Mouse (Mus musculus): Measurements from ENCODE around the gene Tmtc2. TPM values are rescaled to one million over a fixed set of nuclear protein-coding genes. Genes with fewer than 3 reads are reported as not detected.

The Tmtc2 gene
- polyA plus RNA-seq, 1 experiment from 2014 or later: 6.9 TPM

- Histone ChIP-seq H3K27ac (ENCODE audit: low read depth) (no peak overlapping the region), H3K27me3 (ENCODE audit: insufficient read depth, low read length) (no peaks in the 10 kb centered on the region), H3K4me2 (no peak overlapping the region), H3K9ac (no peak overlapping the region), H3K4me1 (ENCODE audit: insufficient read depth) (0 out of 2 replicates have a peak, but pooled peaks cover 3% of the 10 kb centered on the region), H3K4me3 (ENCODE audit: low read depth, low read length) (no peak overlapping the region), H3K36me3 (ENCODE audit: insufficient read depth) (no peaks in the 10 kb centered on the region), H3K9me3 (ENCODE audit: low read depth, low read length) (no peaks in the 10 kb centered on the region)
- TF ChIP-seq CTCF (IDR thresholded peaks at IDR 0.05; ENCODE audit: low read depth): no peak
- 30% methylated on average over 5 of the region's 5 CpGs for WGBS
- ATAC-seq (ENCODE audit: insufficient read depth): peak; percentile 82
- DNase-seq: peak; percentile 83
Measured at GRCm38 (mm10) chr10:105434879-105435278, 139.4 kb downstream of the Tmtc2 start.

GRCm38 (mm10) chr10:105430885-105431284 lies 143.4 kb downstream of the Tmtc2 start:
- Histone ChIP-seq H3K27ac (ENCODE audit: low read depth) (no peak overlapping the region), H3K4me2 (no peak overlapping the region), H3K36me3 (ENCODE audit: insufficient read depth) (no peaks in the 10 kb centered on the region), H3K27me3 (ENCODE audit: insufficient read depth, low read length) (no peaks in the 10 kb centered on the region), H3K9me3 (ENCODE audit: low read depth, low read length) (no peaks in the 10 kb centered on the region), H3K9ac (no peak overlapping the region), H3K4me3 (ENCODE audit: low read depth, low read length) (no peak overlapping the region), H3K4me1 (ENCODE audit: insufficient read depth) (0 out of 2 replicates have a peak, but pooled peaks cover 3% of the 10 kb centered on the region)
- DNase-seq (no peak), ATAC-seq (ENCODE audit: insufficient read depth) (no peak)
- no peak for TF ChIP-seq CTCF (IDR thresholded peaks at IDR 0.05; ENCODE audit: low read depth)
- 64% methylated on average over 3 of the region's 3 CpGs for WGBS

- H3K27ac ChIP-seq (ENCODE audit: low read depth): no peak overlapping the region
- H3K9ac ChIP-seq: no peak overlapping the region
- no peak for DNase-seq
- ATAC-seq (ENCODE audit: insufficient read depth): no peak
- no peak overlapping the region for H3K4me3 ChIP-seq (ENCODE audit: low read depth, low read length)
- H3K27me3 ChIP-seq (ENCODE audit: insufficient read depth, low read length): no peaks in the 10 kb centered on the region
- no peak overlapping the region for H3K4me2 ChIP-seq
- H3K4me1 ChIP-seq (ENCODE audit: insufficient read depth): 0 out of 2 replicates have a peak, but pooled peaks cover 3% of the 10 kb centered on the region
- H3K9me3 ChIP-seq (ENCODE audit: low read depth, low read length): no peaks in the 10 kb centered on the region
- TF ChIP-seq CTCF (IDR thresholded peaks at IDR 0.05; ENCODE audit: low read depth): no peak
- no peaks in the 10 kb centered on the region for H3K36me3 ChIP-seq (ENCODE audit: insufficient read depth)
- WGBS: 44% methylated on average over 5 of the region's 5 CpGs
Measured at GRCm38 (mm10) chr10:105430232-105430631, 144.0 kb downstream of the Tmtc2 start.

GRCm38 (mm10) chr10:105428080-105428479 lies 146.2 kb downstream of the Tmtc2 start:
- TF ChIP-seq CTCF (IDR thresholded peaks at IDR 0.05; ENCODE audit: low read depth): no peak
- Histone ChIP-seq H3K9me3 (ENCODE audit: low read depth, low read length) (no peaks in the 10 kb centered on the region), H3K27me3 (ENCODE audit: insufficient read depth, low read length) (no peaks in the 10 kb centered on the region), H3K4me2 (no peak overlapping the region), H3K36me3 (ENCODE audit: insufficient read depth) (no peaks in the 10 kb centered on the region), H3K4me1 (ENCODE audit: insufficient read depth) (no peaks in the 10 kb centered on the region), H3K9ac (no peak overlapping the region), H3K4me3 (ENCODE audit: low read depth, low read length) (no peak overlapping the region), H3K27ac (ENCODE audit: low read depth) (no peak overlapping the region)
- no peak for ATAC-seq (ENCODE audit: insufficient read depth)
- DNase-seq: no peak
- WGBS: 57% methylated on average over 5 of the region's 5 CpGs

GRCm38 (mm10) chr10:105427625-105428024 lies 146.6 kb downstream of the Tmtc2 start:
- DNase-seq (no peak), ATAC-seq (ENCODE audit: insufficient read depth) (no peak)
- Histone ChIP-seq H3K27me3 (ENCODE audit: insufficient read depth, low read length) (no peaks in the 10 kb centered on the region), H3K9ac (no peak overlapping the region), H3K4me2 (no peak overlapping the region), H3K9me3 (ENCODE audit: low read depth, low read length) (no peaks in the 10 kb centered on the region), H3K4me1 (ENCODE audit: insufficient read depth) (no peaks in the 10 kb centered on the region), H3K27ac (ENCODE audit: low read depth) (no peak overlapping the region), H3K4me3 (ENCODE audit: low read depth, low read length) (no peak overlapping the region), H3K36me3 (ENCODE audit: insufficient read depth) (no peaks in the 10 kb centered on the region)
- TF ChIP-seq CTCF (IDR thresholded peaks at IDR 0.05; ENCODE audit: low read depth): no peak
- WGBS: 71% methylated on average over 7 of the region's 7 CpGs

GRCm38 (mm10) chr10:105425052-105425451 lies 149.2 kb downstream of the Tmtc2 start:
- no peak overlapping the region for H3K4me2 ChIP-seq
- H3K9ac ChIP-seq: no peak overlapping the region
- H3K27me3 ChIP-seq (ENCODE audit: insufficient read depth, low read length): no peaks in the 10 kb centered on the region
- ATAC-seq (ENCODE audit: insufficient read depth) (no peak), DNase-seq (no peak)
- H3K27ac ChIP-seq (ENCODE audit: low read depth): no peak overlapping the region
- no peaks in the 10 kb centered on the region for H3K9me3 ChIP-seq (ENCODE audit: low read depth, low read length)
- no peaks in the 10 kb centered on the region for H3K4me1 ChIP-seq (ENCODE audit: insufficient read depth)
- no peaks in the 10 kb centered on the region for H3K36me3 ChIP-seq (ENCODE audit: insufficient read depth)
- 84% methylated on average over 1 of the region's 1 CpGs for WGBS
- H3K4me3 ChIP-seq (ENCODE audit: low read depth, low read length): no peak overlapping the region
- no peak for TF ChIP-seq CTCF (IDR thresholded peaks at IDR 0.05; ENCODE audit: low read depth)

GRCm38 (mm10) chr10:105423187-105423586 lies 151.1 kb downstream of the Tmtc2 start:
- H3K4me2 ChIP-seq: no peak overlapping the region
- ATAC-seq (ENCODE audit: insufficient read depth) (no peak), DNase-seq (no peak)
- no peaks in the 10 kb centered on the region for H3K4me1 ChIP-seq (ENCODE audit: insufficient read depth)
- no peak overlapping the region for H3K9ac ChIP-seq
- no peaks in the 10 kb centered on the region for H3K27me3 ChIP-seq (ENCODE audit: insufficient read depth, low read length)
- no peak for TF ChIP-seq CTCF (IDR thresholded peaks at IDR 0.05; ENCODE audit: low read depth)
- no peak overlapping the region for H3K4me3 ChIP-seq (ENCODE audit: low read depth, low read length)
- H3K27ac ChIP-seq (ENCODE audit: low read depth): no peak overlapping the region
- 80% methylated on average over 3 of the region's 3 CpGs for WGBS
- H3K9me3 ChIP-seq (ENCODE audit: low read depth, low read length): no peaks in the 10 kb centered on the region
- H3K36me3 ChIP-seq (ENCODE audit: insufficient read depth): no peaks in the 10 kb centered on the region
